Mouse (Mus musculus) midbrain, embryonic 16.5 days (tissue): ENCODE measurements around the gene Faf2. TPM values are rescaled to one million over a fixed set of nuclear protein-coding genes. Genes with fewer than 3 reads are reported as not detected.

ENCODE experiments used
- ATAC-seq: fragments of 200-750 bp; cut with Nextera tagmentation; 2 replicates; pipeline ENCODE4 v1.8.0; 2017; ENCODE audit warnings: moderate TSS enrichment
- H3K27ac ChIP-seq: fragments of 300-500 bp; sonication (generic); 2 replicates; pipeline ENCODE4 v1.5.1; 2014; ENCODE audit warnings: mild to moderate bottlenecking, low read length, mixed read lengths
- H3K27me3 ChIP-seq: fragments of 300-500 bp; sonication (generic); 2 replicates; pipeline ENCODE4 v1.6.1; 2014; ENCODE audit warnings: low read depth, low read length, mixed read lengths; ENCODE audit not compliant: control insufficient read depth, insufficient read depth
- H3K36me3 ChIP-seq: fragments of 300-500 bp; sonication (generic); 2 replicates; pipeline ENCODE4 v1.6.1; 2014; ENCODE audit warnings: mild to moderate bottlenecking, low read length, moderate library complexity, mixed read lengths; ENCODE audit not compliant: control insufficient read depth, insufficient read depth
- H3K4me1 ChIP-seq: fragments of 300-500 bp; sonication (generic); 2 replicates; pipeline ENCODE4 v1.6.1; 2014; ENCODE audit warnings: mild to moderate bottlenecking, low read length, mixed read lengths; ENCODE audit not compliant: control insufficient read depth, insufficient read depth
- H3K4me2 ChIP-seq: fragments of 300-500 bp; sonication (generic); 2 replicates; pipeline ENCODE4 v1.6.1; 2014; ENCODE audit warnings: mild to moderate bottlenecking, low read length, mixed read lengths
- H3K4me3 ChIP-seq: fragments of 300-500 bp; sonication (generic); 2 replicates; pipeline ENCODE4 v1.5.1; 2014; ENCODE audit warnings: low read depth, mild to moderate bottlenecking, low read length, moderate library complexity, mixed read lengths
- H3K9ac ChIP-seq: fragments of 300-500 bp; sonication (generic); 2 replicates; pipeline ENCODE4 v1.6.1; 2014; ENCODE audit warnings: low read depth, low read length, mixed read lengths
- H3K9me3 ChIP-seq: fragments of 300-500 bp; sonication (generic); replicated peaks from 2 replicates; pipeline ENCODE4 v1.6.1; 2014; ENCODE audit warnings: mild to moderate bottlenecking, low read length, mixed read lengths; ENCODE audit not compliant: control insufficient read depth, poor library complexity, severe bottlenecking
- WGBS: fragments of 180-500 bp; shearing (Covaris S2); extraction: QIAGEN DNeasy Blood & Tissue Kit; methylation state at CpG from one replicate; pipeline ENCODE4 v1.1.7; 2014; 5-methylcytosine and 5-hydroxymethylcytosine counted together
- polyA plus RNA-seq: library from polyadenylated mRNA; unstranded; fragments of >200 nt; fragmentation: Nextera tagmentation; extraction: Ambion mirVana; gene quantifications from 2 replicates; pipeline ENCODE4 v1.2.1, GENCODE M21; 2015

Gene Faf2
- polyA plus RNA-seq, 1 experiment from 2014 or later = 57.5 TPM

DNA sequence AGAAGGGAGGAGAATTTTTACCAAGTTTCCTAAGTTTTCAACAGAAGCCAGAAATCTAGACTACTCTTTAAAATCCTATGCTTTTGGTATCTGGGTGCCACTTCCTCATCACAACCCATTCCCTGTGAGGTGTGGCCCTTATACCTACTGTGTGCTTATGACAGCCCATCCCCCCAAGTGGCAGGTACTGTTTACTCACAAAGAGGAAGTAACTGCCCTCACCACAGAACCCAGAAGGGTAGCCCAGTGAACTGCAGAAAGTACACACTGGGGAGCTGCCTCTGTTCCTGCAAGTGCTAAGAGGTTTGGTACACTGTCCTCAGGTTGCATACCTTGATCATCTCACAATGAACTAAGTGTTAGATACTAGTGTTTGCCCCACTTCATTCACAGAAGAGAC is 70.2 kb downstream of the Faf2 start:
- no peaks in the 10 kb centered on the region for H3K9me3 ChIP-seq
- no peak overlapping the region for H3K9ac ChIP-seq
- H3K36me3 ChIP-seq = no peaks in the 10 kb centered on the region
- H3K4me1 ChIP-seq = peaks cover 32% of the 10 kb centered on the region
- no peak overlapping the region for H3K27ac ChIP-seq
- no peak overlapping the region; the same call in 1 of the 2 replicates for H3K4me2 ChIP-seq
- H3K27me3 ChIP-seq = no peaks in the 10 kb centered on the region
- ATAC-seq = no peak
- no peak overlapping the region for H3K4me3 ChIP-seq

- Histone ChIP-seq H3K4me3 (peak overlapping the region; percentile 83), H3K4me1 (peaks cover 32% of the 10 kb centered on the region)
- WGBS = 15% methylated on average over 21 of the region's 21 CpGs
Measured at GRCm38 (mm10) chr13:54692711-54693557, 71.3 kb downstream of the Faf2 start.

GRCm38 (mm10) chr13:54693558-54694347 is 72.2 kb downstream of the Faf2 start, which contains the start of gene Rnf44:
Gene Rnf44, minus strand, starts transcription at chr13:54693907.
- Histone ChIP-seq H3K4me1 (peaks cover 28% of the 10 kb centered on the region), H3K4me2 (peak within 1 kb of the TSS; percentile 94), H3K36me3 (no peaks in the 10 kb centered on the region), H3K4me3 (peak within 1 kb of the TSS; percentile 83), H3K9ac (peak within 1 kb of the TSS; percentile 89), H3K9me3 (no peaks in the 10 kb centered on the region), H3K27me3 (no peaks in the 10 kb centered on the region), H3K27ac (peak within 1 kb of the TSS; percentile 95)
- peak; percentile 96 for ATAC-seq
- WGBS = under 1% methylated on average over 56 of the region's 92 CpGs

More at GRCm38 (mm10) chr13:54692711-54693557, 71.3 kb downstream of the Faf2 start:
- ATAC-seq = no peak
- no peaks in the 10 kb centered on the region for H3K27me3 ChIP-seq
- H3K4me2 ChIP-seq = peak overlapping the region; percentile 94
- H3K27ac ChIP-seq = peak overlapping the region; percentile 95
- H3K9ac ChIP-seq = peak overlapping the region; percentile 89
- H3K9me3 ChIP-seq = no peaks in the 10 kb centered on the region
- no peaks in the 10 kb centered on the region for H3K36me3 ChIP-seq

GRCm38 (mm10) chr13:54694348-54695060 is 72.9 kb downstream of the Faf2 start:
- peak; percentile 87 for ATAC-seq
- Histone ChIP-seq H3K27me3 (no peaks in the 10 kb centered on the region), H3K36me3 (no peaks in the 10 kb centered on the region), H3K27ac (peak overlapping the region; percentile 95), H3K9me3 (no peaks in the 10 kb centered on the region), H3K9ac (peak overlapping the region; percentile 72; the same call in 1 of the 2 replicates), H3K4me3 (peak overlapping the region; percentile 83), H3K4me1 (peaks cover 28% of the 10 kb centered on the region), H3K4me2 (peak overlapping the region; percentile 50)
- WGBS = 18% methylated on average over 26 of the region's 26 CpGs

DNA sequence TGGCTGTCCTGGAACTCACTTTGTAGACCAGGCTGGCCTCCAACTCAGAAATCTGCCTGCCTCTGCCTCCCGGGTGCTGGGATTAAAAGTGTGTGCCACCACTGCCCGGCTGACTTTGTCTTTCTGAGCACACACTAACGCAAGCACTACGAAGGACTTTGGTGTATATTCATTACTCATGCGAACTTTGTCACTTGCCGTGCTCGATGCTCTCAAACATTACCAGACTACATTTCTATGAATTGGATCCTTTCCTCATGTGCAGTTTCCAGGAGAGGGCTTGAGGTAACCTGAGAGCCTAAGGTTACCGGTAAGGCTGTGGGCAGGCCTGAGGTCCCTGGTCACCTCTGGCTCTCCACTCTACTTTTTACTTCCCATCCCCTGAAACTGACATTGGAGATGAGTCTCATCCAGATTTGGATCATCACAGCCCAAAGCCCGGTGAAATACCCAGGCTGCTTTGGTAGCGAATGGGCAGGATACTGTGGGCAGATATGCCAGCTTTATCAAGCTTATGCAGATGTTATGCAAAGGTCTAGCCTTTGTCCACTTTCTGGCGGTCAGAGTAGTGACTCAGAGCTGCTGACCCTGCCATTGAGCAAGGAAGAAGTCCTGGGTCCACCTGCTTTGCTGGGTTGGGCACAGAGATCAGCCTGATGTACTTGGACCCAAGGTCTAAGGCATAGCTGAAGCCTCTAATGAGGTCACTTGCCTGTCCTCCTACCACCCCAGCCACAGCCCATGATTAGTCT is 74.1 kb downstream of the Faf2 start:
- Histone ChIP-seq H3K27me3 (no peaks in the 10 kb centered on the region), H3K4me1 (peaks cover 26% of the 10 kb centered on the region), H3K9me3 (no peaks in the 10 kb centered on the region), H3K4me2 (no peak overlapping the region), H3K27ac (no peak overlapping the region), H3K9ac (no peak overlapping the region), H3K4me3 (no peak overlapping the region), H3K36me3 (no peaks in the 10 kb centered on the region)
- ATAC-seq = no peak
- 89% methylated on average over 11 of the region's 11 CpGs for WGBS

DNA sequence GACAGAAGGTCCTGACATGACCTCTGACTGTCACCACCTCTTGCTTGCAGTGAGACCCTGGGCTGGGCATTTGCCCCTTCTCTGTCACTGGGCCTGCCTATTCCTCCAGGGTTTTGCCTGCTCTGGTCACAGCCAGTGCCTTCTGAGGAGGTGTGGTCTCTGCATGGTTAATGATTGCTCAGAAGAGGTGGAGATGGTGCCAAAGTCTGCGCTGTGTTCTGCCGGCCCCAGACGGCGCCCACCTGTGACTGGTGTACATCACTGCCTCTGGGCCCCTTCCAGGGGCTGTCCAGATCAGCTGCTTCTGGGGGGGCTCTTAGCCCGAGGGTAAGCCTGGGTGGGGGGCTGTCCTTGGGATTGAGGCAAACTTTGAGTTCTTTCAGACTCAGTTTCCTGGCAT is 79.7 kb downstream of the Faf2 start, which contains the start of gene Cdhr2:
Gene Cdhr2 (plus strand): TSS at position 219 of the 400 bp plus-strand sequence.
- no peak within 1 kb of the TSS for H3K4me3 ChIP-seq
- no peak within 1 kb of the TSS for H3K9ac ChIP-seq
- no peaks in the 10 kb centered on the region for H3K36me3 ChIP-seq
- H3K27ac ChIP-seq = no peak within 1 kb of the TSS
- H3K27me3 ChIP-seq = no peaks in the 10 kb centered on the region
- WGBS = 78% methylated on average over 5 of the region's 5 CpGs
- H3K4me1 ChIP-seq = no peaks in the 10 kb centered on the region
- ATAC-seq = no peak
- no peaks in the 10 kb centered on the region for H3K9me3 ChIP-seq
- no peak within 1 kb of the TSS for H3K4me2 ChIP-seq

DNA sequence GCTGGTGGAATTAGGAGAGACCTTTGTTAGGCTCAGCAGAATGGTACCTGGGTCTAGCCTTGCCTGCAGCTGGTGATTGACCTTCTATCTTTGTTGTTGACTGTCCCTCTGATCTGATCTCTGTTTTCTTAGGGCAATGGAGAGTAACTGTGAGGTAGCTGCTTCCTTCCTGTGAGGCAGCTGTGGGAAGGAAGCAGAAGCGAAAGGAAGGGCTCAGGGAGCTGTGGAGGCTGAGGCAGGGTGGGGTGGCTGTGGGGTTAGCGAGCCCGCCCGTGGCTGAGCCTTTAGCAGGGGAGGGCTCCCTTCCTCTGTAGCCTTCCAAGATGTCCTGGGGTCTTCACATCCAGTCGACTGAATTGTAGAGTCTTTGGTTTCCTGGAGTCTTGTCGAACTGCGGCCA is 80.9 kb downstream of the Faf2 start:
- Histone ChIP-seq H3K27me3 (no peaks in the 10 kb centered on the region), H3K9ac (no peak overlapping the region), H3K4me1 (no peaks in the 10 kb centered on the region), H3K36me3 (no peaks in the 10 kb centered on the region), H3K27ac (no peak overlapping the region), H3K4me3 (no peak overlapping the region), H3K9me3 (no peaks in the 10 kb centered on the region), H3K4me2 (no peak overlapping the region)
- WGBS = 55% methylated on average over 7 of the region's 7 CpGs
- ATAC-seq = no peak

DNA sequence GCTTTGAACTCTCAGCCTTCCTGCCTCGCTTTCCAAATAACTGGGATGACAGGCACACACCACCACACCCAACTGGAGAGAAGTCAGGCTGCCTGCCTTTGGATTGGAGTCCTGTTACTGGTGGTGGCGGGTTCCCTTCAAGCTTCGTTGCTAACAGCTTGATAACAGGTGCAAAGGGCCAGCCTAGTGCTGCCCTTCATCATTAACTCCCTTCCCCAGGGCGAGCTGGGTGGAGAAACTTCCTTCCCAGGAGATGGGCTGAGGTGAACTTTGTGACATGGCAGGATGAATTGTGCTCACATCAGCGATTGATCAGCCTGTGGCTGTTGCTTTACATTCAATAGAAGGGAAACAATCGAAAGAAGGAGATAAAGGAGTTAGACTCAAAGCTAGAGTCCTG is 83.3 kb downstream of the Faf2 start:
- no peaks in the 10 kb centered on the region for H3K4me1 ChIP-seq
- no peak overlapping the region for H3K4me2 ChIP-seq
- ATAC-seq = no peak
- H3K9me3 ChIP-seq = no peaks in the 10 kb centered on the region
- no peak overlapping the region for H3K9ac ChIP-seq
- H3K27me3 ChIP-seq = no peaks in the 10 kb centered on the region
- WGBS = 64% methylated on average over 6 of the region's 6 CpGs
- H3K27ac ChIP-seq = no peak overlapping the region
- no peak overlapping the region for H3K4me3 ChIP-seq
- H3K36me3 ChIP-seq = no peaks in the 10 kb centered on the region
